Mouse (Mus musculus) MN1 (cell line): Measurements from ENCODE around the gene Zfp865.

Experiments
- DNase-seq: peaks from one replicate; pipeline ENCODE4 v3.0.0-alpha.2; 2016; ENCODE audit warnings: low spot score

The Zfp865 gene

GRCm38 (mm10) chr7:5080815-5081214 is 60.6 kb downstream of the Zfp865 start:
- DNase-seq: no peak

GRCm38 (mm10) chr7:5081241-5081640 is 61.1 kb downstream of the Zfp865 start:
- no peak for DNase-seq

- DNase-seq: no peak
These were observed 61.8 kb downstream of the Zfp865 start for GRCm38 (mm10) chr7:5081939-5082338.

- no peak for DNase-seq
These were observed 63.3 kb downstream of the Zfp865 start for GRCm38 (mm10) chr7:5083325-5084105.

DNA sequence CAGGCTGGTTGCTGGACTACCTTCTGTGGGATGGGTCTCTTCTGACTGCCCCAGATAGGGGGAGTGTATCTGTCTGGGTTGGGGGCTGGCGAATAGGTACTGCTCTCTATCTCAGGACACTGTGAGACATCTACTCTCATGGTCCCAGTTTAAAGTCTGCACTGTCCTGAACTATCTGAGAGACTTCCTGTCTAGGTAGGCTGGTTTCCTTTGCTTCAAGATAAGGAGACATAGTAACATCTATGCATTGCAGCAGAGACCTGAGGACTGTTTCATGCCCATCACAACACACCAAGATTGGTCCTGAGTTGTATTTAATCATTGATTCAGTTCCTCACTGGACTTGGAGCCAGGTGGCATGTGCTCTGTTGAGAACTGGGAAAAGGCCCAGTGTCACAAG is 65.3 kb downstream of the Zfp865 start:
- DNase-seq: no peak
